Mouse (Mus musculus) megakaryocyte, embryonic 14.5 days (primary cell): ENCODE measurements around the gene P4htm.

Experiments
- FLI1 ChIP-seq: IDR thresholded peaks from 2 replicates; pipeline ENCODE4 v1.6.1; 2012; ENCODE audit warnings: low read length, inconsistent platforms, mixed read lengths
- GATA1 ChIP-seq: IDR thresholded peaks from 3 replicates; pipeline ENCODE4 v1.6.1; 2012; ENCODE audit warnings: mixed read lengths, low read length, inconsistent platforms, borderline replicate concordance

DNA sequence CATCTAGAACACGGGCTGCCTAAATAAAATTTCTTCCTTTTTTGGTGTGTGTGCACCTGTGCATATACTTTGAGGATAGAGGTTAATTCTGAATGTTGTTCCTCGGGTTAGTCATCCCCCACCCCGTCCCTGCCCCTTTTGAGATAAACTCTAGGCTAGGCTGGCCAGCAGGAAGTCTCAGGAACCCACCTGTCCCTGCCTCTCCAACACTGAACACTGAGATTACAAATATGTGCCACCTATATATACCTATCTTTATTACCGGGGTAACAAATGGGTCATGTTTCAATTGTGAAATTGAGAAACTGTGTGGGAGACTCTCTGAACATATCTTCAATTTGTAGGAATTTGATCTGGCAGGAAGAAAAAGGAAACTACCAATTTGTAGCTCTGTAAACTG, 11.4 kb upstream of the P4htm start:
- TF ChIP-seq GATA1 (no peak), FLI1 (no peak)
